Comparison of ENCODE assay signal across 9 mouse cellular contexts in genomic region chr6:148249221-148249620, GRCm38 (mm10).
"Had no signal": no experiment of that assay in that cellular context is flagged by ENCODE, and none has a peak within 500 bp of the region (broad histone marks: within the 10 kb centered on the region; RNA-seq: fewer than 3 reads in every experiment).

No protein-coding gene starts in this region.

- H3K9ac ChIP-seq: kidney, embryonic 15.5 days; liver, embryonic 15.5 days had no signal

- H3K4me2 ChIP-seq: kidney, embryonic 15.5 days; liver, embryonic 11.5 days; liver, embryonic 15.5 days had no signal

- H3K4me3 ChIP-seq: kidney, embryonic 15.5 days; left cerebral cortex, adult 2 months; limb, embryonic 10.5 days; liver, embryonic 15.5 days had no signal

- DNase-seq: lung, adult 2 months; right cerebral cortex, postnatal 25 days had no signal

- H3K27me3 ChIP-seq: kidney, embryonic 15.5 days; liver, embryonic 15.5 days had no signal

- ATAC-seq: lung, postnatal 0 days had no signal

- H3K9me3 ChIP-seq: kidney, embryonic 15.5 days; limb, embryonic 10.5 days; liver, embryonic 15.5 days had no signal

- H3K27ac ChIP-seq: kidney, embryonic 15.5 days; left cerebral cortex, adult 2 months; limb, embryonic 10.5 days; liver, embryonic 15.5 days; stomach, postnatal 0 days had no signal

- H3K36me3 ChIP-seq: kidney, embryonic 15.5 days; limb, embryonic 10.5 days; liver, embryonic 15.5 days had no signal
